Mouse (Mus musculus): ENCODE measurements around the gene 4931406P16Rik.

DNA sequence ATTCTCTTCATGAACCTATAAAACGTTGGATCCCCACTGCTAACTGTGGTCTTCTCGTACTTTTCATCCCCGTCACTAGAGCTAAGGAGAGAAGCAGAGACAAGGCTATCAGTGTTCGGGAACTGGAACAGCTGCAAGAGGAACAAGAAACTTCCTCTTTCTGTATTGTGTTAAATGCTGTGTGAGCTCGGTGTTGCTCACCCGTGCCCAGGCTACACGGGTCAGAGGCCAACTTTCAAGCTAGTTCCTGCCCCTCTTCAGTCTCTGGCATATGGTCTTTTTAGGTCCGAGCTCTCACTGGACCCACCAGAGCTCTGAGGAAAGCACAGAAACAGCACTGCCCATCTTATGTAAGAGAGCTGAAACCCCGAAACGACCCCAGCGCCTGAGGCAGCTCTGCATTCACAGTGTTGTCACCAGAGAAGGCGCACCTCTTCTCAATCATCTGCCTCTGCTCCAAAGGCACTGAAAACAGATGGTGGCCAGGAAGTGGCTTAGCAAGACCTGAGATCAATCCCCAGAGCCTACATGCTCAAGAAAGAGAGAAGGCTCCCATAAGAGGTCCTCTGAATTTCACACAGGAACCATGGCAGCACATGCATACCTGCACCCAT lies 123.9 kb downstream of the 4931406P16Rik start:
- no peak for TF ChIP-seq POLR2A (IDR thresholded peaks at IDR 0.05; ENCODE audit: borderline replicate concordance, insufficient read depth, low read length)
- TF ChIP-seq CTCF (IDR thresholded peaks at IDR 0.05; ENCODE audit: borderline replicate concordance, insufficient read depth, low read depth, low read length): no peak
